11 mouse cellular contexts compared by ENCODE assay signal in the genomic region with DNA sequence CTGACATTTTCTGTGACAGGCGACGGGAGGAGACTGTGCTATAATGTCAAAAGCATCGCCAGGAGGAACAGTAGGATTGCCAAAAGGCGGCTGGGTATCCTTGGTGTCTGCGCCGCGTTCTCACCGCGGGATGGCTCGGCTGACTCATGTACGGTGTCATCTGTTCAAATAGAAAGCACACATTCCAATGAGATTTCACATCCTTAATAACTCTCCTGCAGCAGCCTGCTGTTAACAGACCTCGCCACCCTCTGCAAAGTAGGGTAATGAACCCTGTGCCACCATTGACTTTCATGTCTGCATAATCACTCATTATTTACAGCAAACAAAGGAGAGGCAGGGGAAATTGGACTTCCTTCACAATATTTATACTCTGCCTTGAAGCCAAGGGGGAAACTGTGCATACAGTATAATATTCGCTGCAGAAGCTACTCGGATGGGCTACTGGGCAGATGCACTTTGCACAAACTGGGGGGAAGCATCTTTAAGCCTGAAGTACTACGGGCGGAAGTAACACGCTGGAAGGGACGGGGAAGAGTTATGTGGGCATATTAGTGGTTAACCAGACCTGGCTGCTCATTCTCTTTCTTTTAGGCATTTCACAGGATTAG.
DNase-seq lines count a peak whose midpoint lies in the region; ATAC-seq lines count a peak whose summit lies in the region.
"Had no signal": no experiment of that assay in that cellular context is flagged by ENCODE, and none has a peak within 500 bp of the region (broad histone marks: within the 10 kb centered on the region; RNA-seq: fewer than 3 reads in every experiment).

No protein-coding gene starts in this region.

- intact Hi-C loops in heart, postnatal 36 days (cut with DNase I), result no loop called here

- H3K9ac ChIP-seq in hindbrain, embryonic 16.5 days (ENCODE audit: low read depth, low read length), result no peak overlapping the region
- no peak overlapping the region for H3K9ac ChIP-seq in midbrain, embryonic 15.5 days
- H3K9ac ChIP-seq: embryonic facial prominence, embryonic 12.5 days; heart, embryonic 15.5 days; liver, embryonic 14.5 days had no signal

- 41% methylated on average over 18 of the region's 18 CpGs for WGBS in hindbrain, embryonic 16.5 days
- WGBS in midbrain, embryonic 15.5 days, result 44% methylated on average over 18 of the region's 18 CpGs

- peak; percentile 90 for DNase-seq in Muller cell, postnatal 12 days (ENCODE audit: inconsistent ontology term)
- peak; percentile 20 for DNase-seq in cerebellum, adult 9-10 months
- no peak for DNase-seq in kidney, postnatal 4 days
- no peak for DNase-seq in heart, postnatal 36 days
- no peak for DNase-seq in B cell, adult 2 months

- no peak overlapping the region for H3K27ac ChIP-seq in hindbrain, embryonic 16.5 days (ENCODE audit: low read depth, low read length)
- H3K27ac ChIP-seq in midbrain, embryonic 15.5 days, result peak overlapping the region; percentile 60; the same call in 1 of the 2 replicates
- H3K27ac ChIP-seq: embryonic facial prominence, embryonic 12.5 days; heart, embryonic 15.5 days; liver, embryonic 14.5 days had no signal

- H3K27me3 ChIP-seq in hindbrain, embryonic 16.5 days (replicated peaks; ENCODE audit: control insufficient read depth, insufficient read depth, low read length), result no peaks in the 10 kb centered on the region
- H3K27me3 ChIP-seq in midbrain, embryonic 15.5 days (replicated peaks), result no peaks in the 10 kb centered on the region
- H3K27me3 ChIP-seq: embryonic facial prominence, embryonic 12.5 days; heart, embryonic 15.5 days had no signal

- no peaks in the 10 kb centered on the region for H3K9me3 ChIP-seq in hindbrain, embryonic 16.5 days (ENCODE audit: control insufficient read depth, low read length)
- no peaks in the 10 kb centered on the region for H3K9me3 ChIP-seq in midbrain, embryonic 15.5 days
- H3K9me3 ChIP-seq: embryonic facial prominence, embryonic 12.5 days; heart, embryonic 15.5 days had no signal

- H3K4me1 ChIP-seq in hindbrain, embryonic 16.5 days (ENCODE audit: control insufficient read depth, insufficient read depth, low read depth, low read length), result peaks cover 4% of the 10 kb centered on the region
- H3K4me1 ChIP-seq in midbrain, embryonic 15.5 days, result peaks cover 23% of the 10 kb centered on the region
- H3K4me1 ChIP-seq: heart, embryonic 15.5 days had no signal

- no peaks in the 10 kb centered on the region for H3K36me3 ChIP-seq in hindbrain, embryonic 16.5 days (ENCODE audit: control insufficient read depth, insufficient read depth, low read length)
- no peaks in the 10 kb centered on the region for H3K36me3 ChIP-seq in midbrain, embryonic 15.5 days (replicated peaks)
- H3K36me3 ChIP-seq: heart, embryonic 15.5 days had no signal

- ATAC-seq in hindbrain, embryonic 16.5 days, result peak; percentile 76
- ATAC-seq in midbrain, embryonic 15.5 days (replicated peaks), result peak; percentile 65
- ATAC-seq in megakaryocyte-erythroid progenitor cell, adult 5-6 weeks (replicated peaks; ENCODE audit: low FRiP score, low TSS enrichment, poor library complexity, severe bottlenecking), result no peak

- H3K4me2 ChIP-seq in hindbrain, embryonic 16.5 days (ENCODE audit: low read length), result peak overlapping the region; percentile 26
- H3K4me2 ChIP-seq in midbrain, embryonic 15.5 days, result peak overlapping the region; percentile 32
- H3K4me2 ChIP-seq: embryonic facial prominence, embryonic 12.5 days; heart, embryonic 15.5 days had no signal

- no peak overlapping the region for H3K4me3 ChIP-seq in hindbrain, embryonic 16.5 days (ENCODE audit: low read length)
- no peak overlapping the region for H3K4me3 ChIP-seq in midbrain, embryonic 15.5 days
- H3K4me3 ChIP-seq: embryonic facial prominence, embryonic 12.5 days; heart, embryonic 15.5 days had no signal

Comparison
In these comparisons a context has a peak if more than half of its experiments do, and no peak if none do; other contexts are left out.
1. DNase-seq: peak in Muller cell, postnatal 12 days (single experiment) and cerebellum, adult 9-10 months (single experiment); none in kidney, postnatal 4 days (0 of 2), heart, postnatal 36 days (0 of 2) and B cell, adult 2 months (0 of 2).